Mouse (Mus musculus) E14TG2a.4 (cell line): ENCODE measurements around the gene Elp5.

Experiments used
- CTCF ChIP-seq: conservative IDR thresholded peaks from 2 replicates; pipeline ENCODE4 v1.5.1; 2014; ENCODE audit warnings: low read length
- NANOG ChIP-seq: IDR thresholded peaks from 2 replicates; pipeline ENCODE4 v1.6.1; 2014; ENCODE audit warnings: borderline replicate concordance, low read length, mixed read lengths
- POU5F1 ChIP-seq: IDR thresholded peaks from 2 replicates; pipeline ENCODE4 v1.6.1; 2014; ENCODE audit warnings: low read length, borderline replicate concordance

- no peak for TF ChIP-seq CTCF
- TF ChIP-seq NANOG: no peak
- TF ChIP-seq POU5F1: no peak
Measured at GRCm38 (mm10) chr11:70000396-70000898, 18.1 kb upstream of the Elp5 start, which contains the start of gene Dvl2.
